Mouse (Mus musculus) ES-Bruce4 (cell line): Measurements from ENCODE around the gene Nudt8.

ENCODE experiments used
- CTCF ChIP-seq: IDR thresholded peaks from one replicate; pipeline ENCODE4 v1.8.1; 2011; ENCODE audit warnings: low read depth, low read length
- POLR2A ChIP-seq: IDR thresholded peaks from one replicate; pipeline ENCODE4 v1.8.1; 2011; ENCODE audit warnings: low read length; ENCODE audit not compliant: insufficient read depth

GRCm38 (mm10) chr19:3991966-3992365 lies 8.4 kb upstream of the Nudt8 start:
- TF ChIP-seq POLR2A = no peak
- TF ChIP-seq CTCF = no peak
